Mouse (Mus musculus) adrenal gland, adult 18-20 months (tissue): ENCODE data around the gene Otoa. TPM values are rescaled to one million over a fixed set of nuclear protein-coding genes. Genes with fewer than 3 reads are reported as not detected.

Experiments
- DNase-seq, 2 experiments: peaks; one replicate each; pipeline ENCODE4 v3.0.0; 2021 to 2022; ENCODE audit warnings: low spot score in 2 of 2
- total RNA-seq, 2 experiments: library from RNA; stranded (reverse); gene quantifications; 1 replicate in 1 of 2; 2 replicates in 1 of 2; pipeline ENCODE4 v1.2.3; 2021

Gene Otoa
- total RNA-seq, 2 experiments from 2014 or later, result 0.26 to 1.0 TPM

GRCm38 (mm10) chr7:121081816-121082215 lies 366 bp downstream of the Otoa start:
- no peak for DNase-seq

GRCm38 (mm10) chr7:121082949-121083513 lies 1.6 kb downstream of the Otoa start:
- no peak for DNase-seq

GRCm38 (mm10) chr7:121084840-121085453 lies 3.5 kb downstream of the Otoa start:
- DNase-seq, result no peak

GRCm38 (mm10) chr7:121085500-121085899 lies 4.0 kb downstream of the Otoa start:
- no peak for DNase-seq

GRCm38 (mm10) chr7:121088745-121089144 lies 7.3 kb downstream of the Otoa start:
- DNase-seq, result no peak

GRCm38 (mm10) chr7:121090748-121091147 lies 9.3 kb downstream of the Otoa start:
- DNase-seq, result no peak

- no peak for DNase-seq
Observed at GRCm38 (mm10) chr7:121093026-121093425, 11.6 kb downstream of the Otoa start.

- no peak for DNase-seq
Observed at GRCm38 (mm10) chr7:121098614-121099389, 17.4 kb downstream of the Otoa start.

GRCm38 (mm10) chr7:121107851-121108250 lies 26.4 kb downstream of the Otoa start:
- no peak for DNase-seq

- DNase-seq, result no peak
Observed at GRCm38 (mm10) chr7:121111321-121111720, 29.9 kb downstream of the Otoa start.

- no peak for DNase-seq
Observed at GRCm38 (mm10) chr7:121111762-121112161, 30.3 kb downstream of the Otoa start.

GRCm38 (mm10) chr7:121120143-121120818 lies 38.8 kb downstream of the Otoa start:
- DNase-seq, result peak; percentile 86 to 91

GRCm38 (mm10) chr7:121130837-121131236 lies 49.4 kb downstream of the Otoa start:
- no peak for DNase-seq

- no peak for DNase-seq
Observed at GRCm38 (mm10) chr7:121141274-121141673, 59.8 kb downstream of the Otoa start.

- DNase-seq, result no peak
Observed at GRCm38 (mm10) chr7:121150662-121151061, 69.2 kb downstream of the Otoa start.

GRCm38 (mm10) chr7:121152186-121152585 lies 70.7 kb downstream of the Otoa start:
- no peak for DNase-seq

- no peak for DNase-seq
Observed at GRCm38 (mm10) chr7:121165616-121166015, 84.2 kb downstream of the Otoa start.

GRCm38 (mm10) chr7:121171888-121172287 lies 90.4 kb downstream of the Otoa start:
- no peak for DNase-seq

- DNase-seq, result no peak
Observed at GRCm38 (mm10) chr7:121187201-121187786, 105.8 kb downstream of the Otoa start.

GRCm38 (mm10) chr7:121188976-121189375 lies 107.5 kb downstream of the Otoa start:
- no peak for DNase-seq

GRCm38 (mm10) chr7:121198933-121199332 lies 117.5 kb downstream of the Otoa start:
- DNase-seq, result no peak
